ENCODE assay signal across 31 mouse cellular contexts in genomic region chr10:72410305-72410704, GRCm38 (mm10).
A peak's percentile ranks its signal among the peaks of the same experiment; 100 is the strongest.
DNase-seq lines count a peak whose midpoint lies in the region; ATAC-seq lines count a peak whose summit lies in the region.
"Had no signal": no experiment of that assay in that cellular context is flagged by ENCODE, and none has a peak within 500 bp of the region (broad histone marks: within the 10 kb centered on the region; RNA-seq: fewer than 3 reads in every experiment).

No protein-coding gene starts in this region.

- H3K4me2 ChIP-seq in kidney, embryonic 14.5 days (replicated peaks; ENCODE audit: low read depth, low read length), result no peak overlapping the region
- H3K4me2 ChIP-seq: embryonic facial prominence, embryonic 12.5 days; heart, embryonic 12.5 days; hindbrain, embryonic 14.5 days; limb, embryonic 15.5 days; liver, embryonic 13.5 days; midbrain, embryonic 12.5 days; neural tube, embryonic 12.5 days; stomach, embryonic 15.5 days had no signal

- H3K27me3 ChIP-seq in kidney, embryonic 14.5 days (ENCODE audit: control insufficient read depth, insufficient read depth, low read length), result no peaks in the 10 kb centered on the region
- H3K27me3 ChIP-seq: CH12.LX; embryonic facial prominence, embryonic 12.5 days; heart, embryonic 12.5 days; limb, embryonic 15.5 days; liver, embryonic 13.5 days; megakaryocyte, embryonic 14.5 days; midbrain, embryonic 12.5 days; neural tube, embryonic 12.5 days; stomach, embryonic 15.5 days had no signal

- no peak for DNase-seq in kidney, postnatal 14 days
- peak; percentile 3 to 14 for DNase-seq in layer of hippocampus, adult 8-10 months (ENCODE audit: low spot score in 2 of 2)
- no peak for DNase-seq in layer of hippocampus, postnatal 25 days (ENCODE audit: extremely low spot score in 1 of 2, low spot score in 1 of 2)
- DNase-seq in Muller cell, postnatal 12 days (ENCODE audit: inconsistent ontology term), result peak; percentile 35
- peak; percentile 63 for DNase-seq in brain, adult 2 months (ENCODE audit: low read depth, low spot score)
- DNase-seq in B cell, adult 2 months, result no peak
- DNase-seq: adrenal gland, postnatal 10 days; cerebellum, adult 11-12 months; cerebellum, adult 9-11 months; embryo, embryonic 11 days; heart, adult 2 months; heart, postnatal 4 days; kidney, postnatal 25 days; liver, embryonic 13.5 days; lung, adult 18-20 months; lung, postnatal 4 days; thymus, postnatal 14 days had no signal

- WGBS in kidney, embryonic 14.5 days, result 42% methylated on average over 3 of the region's 3 CpGs

- no peaks in the 10 kb centered on the region for H3K4me1 ChIP-seq in kidney, embryonic 14.5 days (ENCODE audit: control insufficient read depth, insufficient read depth, low read length)
- H3K4me1 ChIP-seq: embryonic facial prominence, embryonic 12.5 days; heart, embryonic 12.5 days; limb, embryonic 10.5 days; limb, embryonic 15.5 days; liver, embryonic 13.5 days; megakaryocyte, embryonic 14.5 days; midbrain, embryonic 12.5 days; neural tube, embryonic 12.5 days; stomach, embryonic 15.5 days had no signal

- ATAC-seq in kidney, embryonic 14.5 days (ENCODE audit: low FRiP score, low TSS enrichment), result peak; percentile 79
- ATAC-seq: intestine, postnatal 0 days; lung, postnatal 0 days had no signal

- H3K27ac ChIP-seq in kidney, embryonic 14.5 days (ENCODE audit: low read depth, low read length), result no peak overlapping the region
- H3K27ac ChIP-seq: embryonic facial prominence, embryonic 12.5 days; heart, adult 2 months; hindbrain, embryonic 14.5 days; limb, embryonic 10.5 days; limb, embryonic 15.5 days; liver, embryonic 13.5 days; midbrain, embryonic 12.5 days; neural tube, embryonic 12.5 days; stomach, embryonic 15.5 days had no signal

- H3K9me3 ChIP-seq in kidney, embryonic 14.5 days (ENCODE audit: control insufficient read depth, low read length), result no peaks in the 10 kb centered on the region
- H3K9me3 ChIP-seq: embryonic facial prominence, embryonic 12.5 days; heart, embryonic 12.5 days; limb, embryonic 10.5 days; limb, embryonic 15.5 days; liver, embryonic 13.5 days; midbrain, embryonic 12.5 days; neural tube, embryonic 12.5 days; stomach, embryonic 15.5 days had no signal

- H3K4me3 ChIP-seq in kidney, embryonic 14.5 days (ENCODE audit: low read length), result no peak overlapping the region
- H3K4me3 ChIP-seq: embryonic facial prominence, embryonic 12.5 days; heart, adult 2 months; heart, embryonic 12.5 days; limb, embryonic 10.5 days; limb, embryonic 15.5 days; liver, embryonic 13.5 days; megakaryocyte, embryonic 14.5 days; midbrain, embryonic 12.5 days; myocyte; neural tube, embryonic 12.5 days; stomach, embryonic 15.5 days had no signal

- no peak overlapping the region for H3K9ac ChIP-seq in kidney, embryonic 14.5 days (ENCODE audit: low read depth, low read length)
- H3K9ac ChIP-seq: embryonic facial prominence, embryonic 12.5 days; heart, embryonic 12.5 days; hindbrain, embryonic 14.5 days; limb, embryonic 15.5 days; liver, embryonic 13.5 days; midbrain, embryonic 12.5 days; neural tube, embryonic 12.5 days; stomach, embryonic 15.5 days had no signal

- H3K36me3 ChIP-seq in kidney, embryonic 14.5 days (ENCODE audit: control insufficient read depth, insufficient read depth, low read length), result no peaks in the 10 kb centered on the region
- H3K36me3 ChIP-seq: embryonic facial prominence, embryonic 12.5 days; heart, embryonic 12.5 days; limb, embryonic 10.5 days; limb, embryonic 15.5 days; liver, embryonic 13.5 days; midbrain, embryonic 12.5 days; neural tube, embryonic 12.5 days; stomach, embryonic 15.5 days had no signal

Comparison
In these comparisons a context has a peak if more than half of its experiments do, and no peak if none do; other contexts are left out.
1. DNase-seq: peak in layer of hippocampus, adult 8-10 months (2 of 2), Muller cell, postnatal 12 days (single experiment) and brain, adult 2 months (single experiment); none in kidney, postnatal 14 days (single experiment), layer of hippocampus, postnatal 25 days (0 of 2) and B cell, adult 2 months (0 of 2).